Mouse (Mus musculus) gastrocnemius, postnatal 25 days (tissue): ENCODE measurements around the gene Rassf3. TPM values are rescaled to one million over a fixed set of nuclear protein-coding genes. Genes with fewer than 3 reads are reported as not detected.

Source experiments
- DNase-seq: peaks from one replicate; pipeline ENCODE4 v3.0.0; 2022
- total RNA-seq, 2 experiments: library from RNA; stranded (reverse); gene quantifications; 1 replicate in 1 of 2; 2 replicates in 1 of 2; pipeline ENCODE4 v1.2.3; 2021

The Rassf3 gene
- total RNA-seq, 2 experiments from 2014 or later, result 48.5 to 51.3 TPM

DNA sequence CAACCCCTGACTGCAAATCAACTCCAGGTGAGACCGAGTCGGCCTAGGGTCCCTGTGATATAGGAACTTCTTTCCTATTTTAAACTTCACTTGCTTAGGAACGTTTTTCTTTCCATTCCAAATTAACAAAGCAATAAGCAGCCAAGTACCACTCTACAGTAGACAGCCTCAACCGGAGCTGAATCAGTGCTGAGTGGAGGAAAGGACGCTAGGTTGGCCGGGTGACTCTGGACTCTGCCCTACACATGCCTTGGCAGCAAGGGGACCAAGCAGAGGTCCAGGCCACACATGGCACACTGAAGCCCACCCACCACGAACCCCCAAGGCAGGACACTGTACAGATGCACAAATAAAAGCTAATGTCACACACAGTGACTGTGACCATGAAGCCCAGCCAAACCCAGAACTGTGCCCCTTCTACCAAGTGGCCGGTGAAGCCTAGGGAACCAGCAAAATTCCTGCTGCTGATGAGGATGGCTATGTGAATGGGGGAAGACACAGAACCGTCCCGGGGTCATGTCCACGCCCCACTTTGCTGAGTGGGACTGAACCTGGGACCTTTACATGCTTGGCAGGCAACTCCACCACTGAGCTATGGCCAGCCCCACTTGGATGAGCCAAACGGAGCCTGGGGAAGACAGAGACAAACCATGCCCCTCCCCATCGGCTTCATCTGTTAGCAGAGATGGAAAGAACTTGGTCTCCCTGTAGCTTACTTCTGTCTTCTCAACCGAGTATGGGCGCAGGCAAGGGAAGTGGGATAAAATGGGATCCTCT, 45.2 kb downstream of the Rassf3 start:
- no peak for DNase-seq

- DNase-seq, result no peak
Observed at GRCm38 (mm10) chr10:121429981-121430682, 46.0 kb downstream of the Rassf3 start.

DNA sequence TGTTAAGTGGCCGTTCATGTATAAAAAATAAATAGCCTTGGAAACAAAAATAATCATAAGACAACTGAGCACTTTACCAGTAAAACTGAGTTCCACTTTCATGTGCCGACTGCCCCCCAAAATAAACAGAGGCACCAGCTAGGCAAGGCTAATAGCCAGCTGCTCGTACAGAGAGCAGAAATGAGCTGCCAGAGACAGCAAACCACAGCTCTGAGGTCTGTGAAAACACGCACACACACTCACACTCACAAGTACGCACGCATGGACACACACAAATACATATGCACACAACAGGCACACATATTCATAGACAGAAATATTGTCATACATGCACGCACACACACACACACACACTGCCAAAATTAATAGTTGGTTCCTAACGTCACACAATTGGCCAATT, 46.6 kb downstream of the Rassf3 start:
- DNase-seq, result no peak

- DNase-seq, result no peak
Observed at GRCm38 (mm10) chr10:121429089-121429488, 47.1 kb downstream of the Rassf3 start.

DNA sequence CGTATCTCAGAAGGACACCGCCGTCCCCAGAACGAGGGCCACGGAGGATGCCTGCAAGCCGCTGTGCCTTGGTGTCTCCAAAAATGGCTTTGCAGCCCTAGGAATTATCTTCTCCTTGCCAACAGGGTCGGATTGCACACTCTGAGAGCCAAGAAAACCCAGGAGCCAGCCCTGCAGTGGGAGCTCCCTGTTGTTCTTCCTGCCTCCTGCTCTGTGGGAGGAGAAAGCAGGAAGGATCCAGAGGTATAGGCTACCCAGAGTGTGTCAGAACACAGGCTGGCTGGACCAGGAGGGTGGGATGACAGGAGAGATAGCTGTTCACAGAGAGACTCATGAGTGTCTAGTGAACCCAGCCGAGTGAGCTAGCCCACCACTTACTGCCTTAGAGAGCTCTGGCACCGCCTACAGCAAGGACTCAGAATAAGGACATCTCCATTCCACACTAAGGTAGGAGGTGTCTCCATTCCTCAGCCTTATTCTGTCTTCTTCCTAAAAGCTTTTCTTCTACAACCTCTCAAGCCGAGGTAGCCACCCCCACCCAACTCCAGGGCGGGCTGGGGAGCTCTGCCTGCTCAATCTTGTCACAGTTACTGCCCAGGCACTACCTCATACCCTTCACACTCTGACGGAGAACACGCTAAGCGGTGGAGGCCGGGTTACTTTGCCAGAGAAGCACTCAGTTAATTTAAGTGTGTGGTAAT, 48.0 kb downstream of the Rassf3 start:
- no peak for DNase-seq

- DNase-seq, result no peak
Observed at GRCm38 (mm10) chr10:121427136-121427535, 49.0 kb downstream of the Rassf3 start.

DNA sequence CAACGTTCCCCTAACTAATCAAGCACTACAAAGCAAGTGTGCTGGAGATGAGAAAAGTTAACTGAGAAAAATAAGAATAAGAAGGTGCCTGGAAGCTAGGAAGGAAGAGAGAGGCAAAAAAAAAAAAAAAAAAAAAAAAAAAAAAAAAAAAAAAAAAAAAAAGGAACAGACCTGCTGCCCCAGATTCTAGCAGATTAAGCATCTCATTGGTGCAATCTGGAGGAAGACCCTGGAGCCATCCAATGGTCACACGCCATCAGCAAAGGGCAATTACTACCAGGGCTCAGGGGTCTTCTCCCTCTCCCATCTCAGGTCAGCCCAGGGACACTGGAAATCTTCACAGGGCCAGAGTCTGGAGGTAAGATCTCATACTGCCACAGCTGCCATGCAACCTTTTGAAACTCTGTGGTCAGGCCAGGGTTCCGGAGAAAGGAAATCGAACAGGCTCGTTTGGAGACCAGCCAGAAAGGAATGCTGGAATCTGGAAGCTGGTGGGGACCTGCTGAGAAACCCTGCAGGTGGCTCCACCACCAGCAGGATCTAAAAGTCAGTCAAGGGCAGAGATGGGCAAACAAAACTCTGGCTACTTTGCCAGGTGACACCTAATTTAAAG, 49.6 kb downstream of the Rassf3 start:
- no peak for DNase-seq

DNA sequence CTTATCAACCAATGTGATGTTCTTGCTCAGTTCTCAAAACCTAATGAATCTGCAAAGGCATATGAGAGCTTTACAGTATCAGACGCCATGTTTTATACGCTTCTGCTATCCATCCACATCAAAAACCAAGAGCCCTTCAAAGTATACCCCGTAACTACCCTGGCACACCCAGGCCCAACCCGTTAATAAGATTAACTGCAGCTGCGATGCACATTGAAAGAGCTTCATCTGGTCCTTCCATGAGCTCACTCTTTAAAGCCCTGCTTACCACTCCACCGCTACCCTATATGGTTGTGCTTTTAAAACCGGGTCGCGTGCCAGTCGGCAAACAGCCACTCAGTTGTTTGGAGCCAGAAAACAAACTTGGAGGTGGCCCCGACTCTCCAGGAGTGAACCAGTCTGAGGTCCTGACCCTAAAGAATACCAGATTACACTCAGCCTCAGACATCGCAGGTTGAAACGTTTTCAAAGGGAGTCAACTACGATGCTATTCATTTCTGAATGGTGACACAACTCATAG, 50.6 kb downstream of the Rassf3 start:
- no peak for DNase-seq

DNA sequence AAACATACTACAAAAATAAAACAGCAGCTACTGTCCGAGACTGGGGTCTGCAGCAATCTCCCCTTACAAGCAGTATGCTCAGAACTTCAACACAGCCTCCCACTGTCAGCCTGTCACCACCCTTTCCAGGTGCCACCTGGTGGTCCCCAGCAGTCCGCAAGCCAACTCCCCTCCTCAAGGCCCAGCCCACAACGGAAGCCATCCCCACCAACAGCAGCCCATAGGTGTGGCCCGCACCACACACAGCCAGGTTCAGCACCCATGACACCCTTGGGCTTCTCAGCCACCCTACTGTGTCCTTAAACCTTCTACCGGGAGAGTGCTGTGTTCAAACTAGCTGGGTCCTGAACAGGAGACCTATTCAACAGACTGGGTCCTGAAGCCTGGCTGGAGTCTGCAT, 51.1 kb downstream of the Rassf3 start:
- no peak for DNase-seq

- DNase-seq, result no peak
Observed at GRCm38 (mm10) chr10:121424455-121424854, 51.7 kb downstream of the Rassf3 start.

DNA sequence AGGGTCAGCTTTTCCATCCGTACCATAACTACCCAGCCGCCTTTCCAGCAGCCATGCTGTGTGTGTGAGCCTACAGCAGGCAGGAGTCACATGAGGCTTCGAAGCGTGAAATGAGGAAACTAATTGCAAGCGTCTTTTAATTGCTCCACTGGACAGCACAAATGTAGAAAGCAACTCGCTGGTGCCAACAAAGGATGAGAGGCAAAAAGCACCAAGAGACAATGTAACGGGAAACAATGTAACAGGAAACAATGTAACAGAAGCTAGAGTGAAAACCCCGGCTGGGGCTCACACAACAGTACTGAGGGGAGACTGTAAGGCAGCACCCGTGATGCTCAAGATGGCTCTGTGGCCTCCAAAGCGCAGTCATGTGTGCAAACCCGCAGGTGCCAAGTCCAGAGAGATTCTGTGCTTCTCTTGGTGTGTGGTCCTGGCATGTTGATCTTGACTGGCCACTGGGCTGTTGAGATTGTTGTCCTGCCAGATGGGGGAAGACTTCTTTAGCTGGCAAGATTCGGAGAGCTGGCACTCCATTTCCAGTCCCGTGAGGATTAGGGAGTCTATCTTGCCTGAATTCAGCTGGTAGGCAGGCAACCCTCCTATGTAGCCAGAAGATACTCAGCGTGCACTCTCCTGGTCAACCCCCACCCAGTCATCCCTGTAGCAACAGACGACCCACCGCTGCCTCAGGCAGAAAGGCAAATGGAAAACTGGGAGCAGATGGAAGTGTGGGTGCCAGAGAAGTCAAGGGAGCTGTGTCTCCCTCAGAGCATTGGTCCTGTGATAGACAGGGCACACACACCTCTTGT, 52.4 kb downstream of the Rassf3 start:
- DNase-seq, result no peak

GRCm38 (mm10) chr10:121422294-121422693, 53.9 kb downstream of the Rassf3 start:
- no peak for DNase-seq

DNA sequence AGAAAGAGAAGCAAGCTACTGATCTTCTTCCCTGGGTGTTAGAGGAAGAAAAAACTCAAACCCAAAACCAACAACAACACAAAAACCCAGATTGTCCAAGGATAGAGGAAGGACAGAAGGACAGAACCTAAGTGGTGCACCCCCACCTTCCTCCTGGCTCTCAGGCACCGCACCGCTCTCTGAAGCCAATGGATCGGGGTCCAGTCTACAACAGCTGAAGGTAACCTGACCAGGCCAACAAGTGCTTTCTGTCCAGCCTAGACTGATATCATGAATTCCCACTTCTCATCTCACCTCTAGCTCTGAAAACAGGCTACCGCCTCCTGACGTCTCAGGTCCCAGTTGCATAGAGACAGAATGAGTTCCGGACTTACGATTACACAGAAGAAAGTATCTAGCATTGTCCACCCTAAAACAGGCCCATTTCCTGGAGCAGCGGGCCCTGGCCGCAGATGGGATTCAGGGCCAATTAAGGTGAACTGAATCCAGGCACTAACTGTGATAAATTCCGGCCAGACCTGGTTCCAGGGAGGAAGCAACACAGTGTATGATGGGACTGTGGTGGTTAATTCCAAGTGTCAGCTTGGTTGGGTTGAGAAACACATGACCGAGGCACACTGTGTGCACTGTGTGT, 54.4 kb downstream of the Rassf3 start:
- DNase-seq, result no peak

GRCm38 (mm10) chr10:121421023-121421422, 55.1 kb downstream of the Rassf3 start:
- DNase-seq, result no peak

- DNase-seq, result no peak
Observed at GRCm38 (mm10) chr10:121419640-121420470, 56.3 kb downstream of the Rassf3 start.

- DNase-seq, result no peak
Observed at GRCm38 (mm10) chr10:121418835-121419234, 57.3 kb downstream of the Rassf3 start.

DNA sequence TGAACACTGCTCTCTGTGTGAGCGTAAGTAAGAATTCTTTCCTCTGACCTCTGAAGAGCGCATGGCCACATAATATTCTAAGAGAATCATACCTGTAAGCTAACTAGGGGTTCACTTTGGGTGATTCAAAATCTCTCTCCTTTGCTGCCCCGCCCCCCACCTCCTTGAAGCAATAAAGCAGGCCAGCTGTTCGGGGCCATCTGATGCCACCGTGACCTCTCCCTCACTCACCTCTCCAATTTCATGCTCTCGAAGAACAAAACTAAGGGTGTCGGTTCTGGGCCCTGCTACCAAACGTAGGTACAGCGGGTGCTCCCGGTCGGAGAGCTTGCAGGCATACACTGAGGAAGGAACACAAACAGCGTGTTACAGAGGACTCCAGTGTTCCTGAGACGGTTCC, 62.0 kb downstream of the Rassf3 start:
- DNase-seq, result no peak

- DNase-seq, result no peak
Observed at GRCm38 (mm10) chr10:121412824-121413223, 63.3 kb downstream of the Rassf3 start.

DNA sequence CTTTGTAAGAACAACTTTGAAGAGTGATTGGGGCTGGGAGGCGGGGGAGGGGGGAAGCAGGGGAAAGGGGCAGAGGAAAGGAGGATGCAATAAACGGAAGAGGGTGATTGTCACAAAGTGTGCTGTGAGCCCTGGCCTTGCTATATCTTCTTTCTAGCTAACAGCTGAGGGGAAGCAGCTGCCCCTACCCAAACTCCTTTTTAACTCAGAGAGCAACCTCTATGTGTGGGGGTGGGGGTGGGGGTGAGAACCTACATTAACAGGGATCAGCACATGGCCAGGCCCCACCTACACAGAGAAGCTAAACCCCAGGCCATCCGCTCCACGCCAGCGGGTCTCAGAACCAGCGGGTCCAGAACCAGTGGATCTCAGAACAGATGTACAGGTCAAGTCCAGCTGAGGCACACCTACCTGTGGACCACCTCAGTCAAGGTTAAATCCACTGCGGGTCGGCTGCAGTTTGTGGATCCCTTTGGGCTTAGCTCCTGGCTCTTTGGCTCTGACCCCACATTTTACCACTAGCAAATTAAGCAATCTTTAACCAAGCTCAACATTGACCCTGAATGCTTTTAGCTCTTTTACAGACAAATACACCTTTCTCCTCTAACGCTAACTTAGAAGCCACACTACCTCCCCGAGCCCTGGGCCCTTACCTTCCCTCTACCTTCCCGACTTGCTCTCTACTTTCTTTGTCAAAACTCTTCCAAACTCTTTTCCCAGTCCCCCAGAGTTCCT, 64.3 kb downstream of the Rassf3 start:
- no peak for DNase-seq
